Mouse (Mus musculus) MEL (cell line): ENCODE results near the gene Engase. TPM values are rescaled to one million over a fixed set of nuclear protein-coding genes. Genes with fewer than 3 reads are reported as not detected.

Experiments
- DNase-seq: peaks from one replicate; pipeline ENCODE4 v3.0.0; 2011; ENCODE audit warnings: low read depth, low spot score
- H3K27ac ChIP-seq: 2 replicates; pipeline ENCODE4 v1.5.1; 2012; ENCODE audit warnings: low read depth, mild to moderate bottlenecking, control low read depth, low read length, moderate library complexity; ENCODE audit not compliant: control insufficient read depth
- H3K27me3 ChIP-seq, 2 experiments: fragments of 150-350 bp in 1 of 2; sonication (generic) in 1 of 2; 2 replicates each; pipeline ENCODE4 v1.6.1; 2012; ENCODE audit warnings: low read length in 2 of 2, mild to moderate bottlenecking in 2 of 2, improper control_type of control experiment in 1 of 2, moderate library complexity in 1 of 2; ENCODE audit not compliant: insufficient read depth in 2 of 2, control insufficient read depth in 1 of 2
- H3K36me3 ChIP-seq, 2 experiments: 2 replicates each; pipeline ENCODE4 v1.6.1; 2012 to 2014; ENCODE audit warnings: low read length in 2 of 2, improper control_type of control experiment in 1 of 2, inconsistent platforms in 1 of 2, mild to moderate bottlenecking in 1 of 2; ENCODE audit not compliant: insufficient read depth in 2 of 2, control insufficient read depth in 1 of 2
- H3K4me1 ChIP-seq, 2 experiments: fragments of 150-350 bp in 1 of 2; sonication (generic) in 1 of 2; 2 replicates each; pipeline ENCODE4 v1.6.1; 2012; ENCODE audit warnings: low read length in 2 of 2, improper control_type of control experiment in 1 of 2, mild to moderate bottlenecking in 1 of 2; ENCODE audit not compliant: insufficient read depth in 2 of 2, control insufficient read depth in 1 of 2
- H3K4me3 ChIP-seq, 2 experiments: fragments of 150-350 bp in 1 of 2; sonication (generic) in 1 of 2; 2 replicates each; pipeline ENCODE4 v1.5.1; 2012; ENCODE audit warnings: low read depth in 2 of 2, low read length in 2 of 2, mild to moderate bottlenecking in 2 of 2, moderate library complexity in 2 of 2, control low read depth in 1 of 2, improper control_type of control experiment in 1 of 2; ENCODE audit not compliant: control insufficient read depth in 1 of 2, insufficient read depth in 1 of 2
- H3K79me2 ChIP-seq: 2 replicates; pipeline ENCODE4 v1.6.1; 2012; ENCODE audit warnings: mild to moderate bottlenecking, low read length, moderate library complexity; ENCODE audit not compliant: control insufficient read depth, poor library complexity, insufficient read depth
- H3K9ac ChIP-seq: 2 replicates; pipeline ENCODE4 v1.6.1; 2012; ENCODE audit warnings: low read depth, mild to moderate bottlenecking, control low read depth, low read length, moderate library complexity; ENCODE audit not compliant: control insufficient read depth, poor library complexity, severe bottlenecking
- H3K9me3 ChIP-seq: fragments of 150-350 bp; sonication (generic); replicated peaks from 2 replicates; pipeline ENCODE4 v1.6.1; 2012; ENCODE audit warnings: mild to moderate bottlenecking, low read length, improper control_type of control experiment, moderate library complexity; ENCODE audit not compliant: insufficient read depth
- EP300 ChIP-seq, 2 experiments: IDR thresholded peaks; 2 replicates each; pipeline ENCODE4 v1.6.1; 2011; ENCODE audit warnings: improper control_type of control experiment in 2 of 2, low read length in 2 of 2, low read depth in 1 of 2, mild to moderate bottlenecking in 1 of 2
- ETS1 ChIP-seq: IDR thresholded peaks from 2 replicates; pipeline ENCODE4 v1.6.1; 2012; ENCODE audit warnings: low read depth, mild to moderate bottlenecking, inconsistent platforms, low read length, improper control_type of control experiment, moderate library complexity
- KAT2A ChIP-seq: conservative IDR thresholded peaks from 2 replicates; pipeline ENCODE4 v1.6.1; 2012; ENCODE audit warnings: low read depth, low read length, improper control_type of control experiment, inconsistent platforms
- MAZ ChIP-seq: IDR thresholded peaks from 2 replicates; pipeline ENCODE4 v1.6.1; 2012; ENCODE audit warnings: low read depth, mild to moderate bottlenecking, inconsistent platforms, low read length, improper control_type of control experiment
- POLR2A ChIP-seq, 2 experiments: IDR thresholded peaks; 2 replicates each; pipeline ENCODE4 v1.6.1; 2011 to 2012; ENCODE audit warnings: low read length in 2 of 2, mild to moderate bottlenecking in 2 of 2, control low read depth in 1 of 2, improper control_type of control experiment in 1 of 2, low read depth in 1 of 2, moderate library complexity in 1 of 2; ENCODE audit not compliant: control insufficient read depth in 1 of 2, insufficient read depth in 1 of 2, poor library complexity in 1 of 2
- RCOR1 ChIP-seq: IDR thresholded peaks from 2 replicates; pipeline ENCODE4 v1.6.1; 2012; ENCODE audit warnings: low read depth, mild to moderate bottlenecking, inconsistent platforms, low read length, improper control_type of control experiment
- SMC3 ChIP-seq: IDR thresholded peaks from 2 replicates; pipeline ENCODE4 v1.6.1; 2011; ENCODE audit warnings: low read depth, low read length, improper control_type of control experiment
- ZC3H11A ChIP-seq: IDR thresholded peaks from 2 replicates; pipeline ENCODE4 v1.6.1; 2012; ENCODE audit warnings: low read depth, mild to moderate bottlenecking, inconsistent platforms, low read length, improper control_type of control experiment
- ZKSCAN1 ChIP-seq: IDR thresholded peaks from 2 replicates; pipeline ENCODE4 v1.6.1; 2012; ENCODE audit warnings: low read depth, mild to moderate bottlenecking, inconsistent platforms, low read length, improper control_type of control experiment, moderate library complexity
- polyA plus RNA-seq, 2 experiments: library from polyadenylated mRNA; stranded (reverse) in 1 of 2; unstranded in 1 of 2; fragments of >175 nt in 1 of 2; fragments of >200 nt in 1 of 2; gene quantifications; 2 replicates each; pipeline versions ENCODE4 v1.2.1 to v1.2.4; 2012; ENCODE audit warnings: low replicate concordance in 2 of 2, low read depth in 1 of 2; ENCODE audit not compliant: insufficient read length in 2 of 2, insufficient read depth in 1 of 2, missing spikeins in 1 of 2
- total RNA-seq: library from RNA; depleted of rRNA; stranded (reverse); fragments of 300-350 nt; gene quantifications from 2 replicates; pipeline ENCODE4 v1.2.3, GENCODE M21; 2012; rRNA removed

Engase gene
- total and polyA plus RNA-seq, 3 experiments = 15.3 to 23.5 TPM; not detected in 1

GRCm38 (mm10) chr11:118534382-118535092 is 57.9 kb downstream of the Engase start:
- Histone ChIP-seq H3K27me3 (no peaks in the 10 kb centered on the region), H3K9me3 (no peaks in the 10 kb centered on the region)
- DNase-seq = no peak

DNA sequence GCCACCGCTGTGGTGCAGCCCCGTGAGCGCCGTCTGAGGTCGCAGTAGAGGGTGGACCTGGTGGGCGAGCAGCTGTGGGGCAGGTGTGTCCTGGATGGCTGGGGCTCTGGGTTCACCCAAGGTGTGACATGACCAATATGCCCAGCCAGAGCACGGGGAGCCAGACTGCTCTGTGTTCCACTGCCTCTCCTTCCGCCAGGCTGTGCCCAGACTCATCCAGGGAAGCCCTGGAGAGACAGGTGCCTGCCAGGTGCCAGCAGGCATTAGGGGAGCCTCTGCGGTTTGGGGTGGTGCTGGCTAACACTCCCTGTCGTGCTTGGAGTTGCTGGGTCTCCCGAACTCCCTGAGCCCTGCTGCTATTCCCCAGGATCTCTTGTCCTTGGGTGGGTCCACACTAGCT is 61.4 kb downstream of the Engase start:
- Histone ChIP-seq H3K79me2 (no peaks in the 10 kb centered on the region), H3K27ac (no peak overlapping the region), H3K4me1 (no peaks in the 10 kb centered on the region), H3K4me3 (no peak overlapping the region), H3K27me3 (no peaks in the 10 kb centered on the region), H3K36me3 (no peaks in the 10 kb centered on the region), H3K9me3 (no peaks in the 10 kb centered on the region), H3K9ac (no peak overlapping the region)
- DNase-seq = no peak
- no peak for TF ChIP-seq ZKSCAN1
- no peak for TF ChIP-seq MAZ

More at GRCm38 (mm10) chr11:118534382-118535092, 57.9 kb downstream of the Engase start:
- H3K27ac ChIP-seq = no peak overlapping the region
- H3K79me2 ChIP-seq = no peaks in the 10 kb centered on the region
- no peak overlapping the region for H3K4me3 ChIP-seq
- no peak overlapping the region for H3K9ac ChIP-seq
- no peaks in the 10 kb centered on the region for H3K4me1 ChIP-seq
- H3K36me3 ChIP-seq = no peaks in the 10 kb centered on the region
- TF ChIP-seq RCOR1 = no peak
- TF ChIP-seq SMC3 = no peak
- TF ChIP-seq POLR2A (IDR thresholded peaks at IDR 0.05; ENCODE audit: control insufficient read depth in 1 of 2, insufficient read depth in 1 of 2, low read depth in 1 of 2, low read length in 2 of 2, poor library complexity in 1 of 2) = no peak
- TF ChIP-seq EP300 (IDR thresholded peaks at IDR 0.05; ENCODE audit: low read depth in 1 of 2, low read length in 2 of 2) = no peak
- TF ChIP-seq KAT2A = no peak
- TF ChIP-seq ETS1 = no peak
- TF ChIP-seq ZC3H11A = no peak

Other genes with a start within 250 kb of the Engase start
- gene Cyth1, start 228.2 kb upstream of the Engase start, total RNA-seq = 12.0 and 13.6 TPM in 2 replicates
- 10 to 100 TPM in 1 of 2 experiments, not detected in 1; 13.2 TPM for gene Cyth1, start 228.2 kb upstream of the Engase start, polyA plus RNA-seq
- gene Usp36, start 186.6 kb upstream of the Engase start, total RNA-seq = 21.3 and 24.8 TPM in 2 replicates
- 10 to 100 TPM; 50.7 to 89.6 TPM for gene Usp36, start 186.6 kb upstream of the Engase start, polyA plus RNA-seq
- not detected in 2 replicates for gene Cep295nl, start 134.3 kb upstream of the Engase start, total RNA-seq
- gene Cep295nl, start 134.3 kb upstream of the Engase start, polyA plus RNA-seq = not detected
- not detected in 2 replicates for gene Timp2, start 121.1 kb upstream of the Engase start, total RNA-seq
- not detected for gene Timp2, start 121.1 kb upstream of the Engase start, polyA plus RNA-seq
- 1.4 and 3.0 TPM in 2 replicates for gene Lgals3bp, start 74.7 kb upstream of the Engase start, total RNA-seq
- gene Lgals3bp, start 74.7 kb upstream of the Engase start, polyA plus RNA-seq = 10 to 100 TPM in 1 of 2 experiments, not detected in 1; 18.3 TPM
- 25.8 and 26.0 TPM in 2 replicates for gene Cant1, start 57.7 kb upstream of the Engase start, total RNA-seq
- 100 to 1,000 TPM in 1 of 2 experiments, 10 to 100 TPM in 1; 34.4 to 145 TPM for gene Cant1, start 57.7 kb upstream of the Engase start, polyA plus RNA-seq
- 0.07 and 0.27 TPM in 2 replicates for gene C1qtnf1, start 48.6 kb upstream of the Engase start, total RNA-seq
- gene C1qtnf1, start 48.6 kb upstream of the Engase start, polyA plus RNA-seq = under 1 TPM in 1 of 2 experiments, not detected in 1; 0.72 TPM